Mouse (Mus musculus): ENCODE results near the gene Agtr2. TPM values are rescaled to one million over a fixed set of nuclear protein-coding genes. Genes with fewer than 3 reads are reported as not detected.
"Not testable (repeated sequence)": the region's sequence is repeated elsewhere in the genome, so short reads cannot be mapped to it uniquely, and the experiment has no call there.

The Agtr2 gene
- total RNA-seq (2021) = 10 to 100 TPM; 28.7 to 30.1 TPM
- long read RNA-seq, experiment 1, transcript Agtr2-201 (3 exons, 3,283 nt) = major isoform, 18 of 20 reads
- long read RNA-seq, experiment 1, partial matches to known transcripts = 0 of 20 reads
- long read RNA-seq, experiment 1, other reads (novel, unspliced or antisense) = 2 of 20 reads
- long read RNA-seq, experiment 2, transcript Agtr2-201 (3 exons, 3,283 nt) = major isoform, 8 of 10 reads
- long read RNA-seq, experiment 2, partial matches to known transcripts = 0 of 10 reads
- long read RNA-seq, experiment 2, other reads (novel, unspliced or antisense) = 1 of 10 reads

DNA sequence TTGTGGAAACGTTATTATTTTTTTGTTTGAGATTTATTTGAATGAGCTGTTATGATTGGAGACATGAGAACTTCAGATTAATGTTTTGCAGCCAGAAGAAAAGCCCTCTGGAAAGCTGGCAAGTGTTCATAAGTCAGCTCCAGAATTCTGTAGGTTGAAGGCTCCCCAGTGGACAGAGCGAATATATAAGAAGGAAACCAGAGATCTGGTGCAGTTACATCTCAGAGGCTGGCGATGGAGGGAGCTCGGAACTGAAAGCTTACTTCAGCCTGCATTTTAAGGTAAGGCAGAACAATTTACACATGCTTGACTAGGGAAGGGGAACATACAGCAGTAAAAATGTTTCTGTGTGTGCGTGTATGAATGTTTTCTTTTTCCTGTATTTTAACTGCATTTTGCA, at the start of gene Agtr2:
Gene Agtr2 (plus strand): TSS at position 131 of the 400 bp plus-strand sequence.
- no peak for DNase-seq

DNA sequence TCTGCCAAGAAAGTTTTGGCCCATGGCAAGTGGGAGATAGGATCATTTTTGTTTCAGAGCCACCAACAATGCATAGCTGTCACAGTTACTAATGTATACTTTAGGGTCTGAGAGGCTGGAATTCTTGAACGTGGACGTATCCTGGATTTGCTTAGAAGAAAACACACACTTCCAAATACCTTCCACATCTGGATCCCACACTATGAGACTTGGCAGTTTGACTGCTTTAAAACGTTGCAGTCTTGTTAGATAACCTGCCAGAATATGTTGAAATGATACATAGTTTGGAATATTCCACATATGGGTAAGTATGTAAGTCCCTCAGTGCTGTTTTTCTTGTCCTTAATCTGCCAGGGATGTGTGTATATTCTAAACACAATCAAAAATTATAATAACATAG, 31.8 kb upstream of the Agtr2 start:
- DNase-seq = no peak

DNA sequence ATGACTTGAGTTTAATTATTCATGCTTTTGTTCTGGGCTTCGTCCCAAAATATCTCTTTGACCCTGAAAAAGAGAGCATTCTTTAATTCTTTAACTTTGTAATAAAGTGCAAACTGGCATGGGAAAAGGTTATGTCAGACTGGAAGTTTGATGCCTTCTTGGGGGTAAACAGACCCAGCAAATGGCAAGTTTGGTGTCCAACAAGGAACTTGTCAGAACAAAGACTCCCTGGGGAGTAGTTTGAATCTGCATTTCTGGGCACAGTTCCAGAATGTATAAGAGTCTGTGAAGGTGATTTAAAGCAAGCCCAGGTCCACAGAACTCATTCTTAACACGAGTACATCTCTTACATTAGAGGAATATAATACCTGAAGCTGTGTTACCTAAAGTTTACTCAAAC, 3.8 kb downstream of the Agtr2 start:
- DNase-seq = no peak

DNA sequence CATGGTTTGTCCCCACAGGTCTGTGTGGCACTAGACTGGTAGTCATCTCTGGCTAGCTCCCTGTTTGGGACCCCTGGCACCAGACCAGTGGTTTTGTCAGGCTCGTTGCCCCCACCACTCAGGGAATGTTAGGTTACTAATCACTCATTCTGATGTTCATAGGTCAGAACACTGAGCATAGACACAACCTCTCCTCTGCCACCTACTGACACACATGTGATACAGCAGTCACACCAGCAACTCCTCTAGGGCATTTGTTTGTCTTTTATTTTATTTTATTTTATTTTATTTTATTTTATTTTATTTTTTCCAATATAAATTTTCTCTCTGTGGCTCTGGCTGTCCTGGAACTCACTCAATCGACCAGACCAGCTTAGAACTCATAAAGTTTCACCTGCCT, 15.9 kb downstream of the Agtr2 start:
- DNase-seq = no peak

DNA sequence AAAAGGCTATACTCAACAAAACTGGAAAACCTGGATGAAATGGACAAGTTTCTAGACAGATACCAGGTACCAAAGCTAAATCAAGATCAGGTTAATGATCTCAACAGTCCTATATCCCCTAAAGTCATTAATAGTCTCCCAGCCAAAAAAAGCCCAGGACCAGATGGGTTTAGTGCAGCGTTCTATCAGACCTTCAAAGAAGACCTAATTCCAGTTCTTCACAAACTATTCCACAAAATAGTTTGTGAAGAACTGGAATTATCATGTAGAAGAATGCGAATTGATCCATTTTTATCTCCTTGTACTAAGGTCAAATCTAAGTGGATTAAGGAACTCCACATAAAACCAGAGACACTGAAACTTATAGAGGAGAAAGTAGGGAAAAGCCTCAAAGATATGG, 23.0 kb downstream of the Agtr2 start:
- DNase-seq = not testable (repeated sequence)

DNA sequence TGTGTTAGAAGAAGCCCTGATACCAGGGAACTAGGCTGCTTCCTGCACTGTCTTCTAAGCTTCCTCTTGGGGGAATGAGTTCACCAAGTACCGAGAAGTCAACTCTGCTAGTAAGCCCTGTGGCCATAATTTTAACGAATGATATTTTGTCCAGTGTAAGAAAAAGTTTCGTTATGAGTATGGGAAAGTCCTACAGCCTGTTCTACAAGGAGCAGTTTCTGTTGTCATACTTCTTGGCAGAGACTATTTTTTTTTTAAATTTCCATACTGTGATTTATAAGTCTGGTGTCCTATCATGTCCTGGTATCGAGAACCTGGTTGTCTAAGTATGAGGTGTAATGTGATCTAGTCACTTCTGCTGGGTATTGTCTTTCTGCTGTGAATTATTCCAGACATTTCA, 38.2 kb downstream of the Agtr2 start:
- DNase-seq = no peak

Other genes with a start within 250 kb of the Agtr2 start
- not detected for gene Slc6a14, start 230.4 kb downstream of the Agtr2 start, total RNA-seq (2021)